Mouse (Mus musculus) stomach, postnatal 0 days (tissue): ENCODE results near the gene Pla2g2c.

Experiments
- CTCF ChIP-seq: IDR thresholded peaks from 2 replicates; pipeline ENCODE4 v1.5.1; 2016; ENCODE audit warnings: antibody characterized with exemption, low read depth, mild to moderate bottlenecking, moderate library complexity
- EP300 ChIP-seq: optimal IDR thresholded peaks from 2 replicates; pipeline ENCODE3; 2016; ENCODE audit warnings: antibody characterized with exemption

- TF ChIP-seq CTCF (no peak), EP300 (no peak)
Observed at GRCm38 (mm10) chr4:138704169-138704568, 20.4 kb upstream of the Pla2g2c start.
